Mouse (Mus musculus) heart, embryonic 14.5 days (tissue): ENCODE data around the gene Nxn. TPM values are rescaled to one million over a fixed set of nuclear protein-coding genes. Genes with fewer than 3 reads are reported as not detected.

Experiments
- ATAC-seq: fragments of 200-750 bp; cut with Nextera tagmentation; 2 replicates; pipeline ENCODE4 v1.8.0; 2017; ENCODE audit warnings: low read depth, moderate TSS enrichment; ENCODE audit not compliant: insufficient number of reproducible peaks, insufficient read depth, low FRiP score
- H3K27ac ChIP-seq, 2 experiments: fragments of 200-500 bp in 1 of 2; fragments of 300-500 bp in 1 of 2; sonication (generic) in 1 of 2; replicated peaks in 1 of 2; 2 replicates each; pipeline ENCODE4 v1.5.1; 2012 to 2014; ENCODE audit warnings: low read depth in 2 of 2, low read length in 2 of 2, control low read depth in 1 of 2, mild to moderate bottlenecking in 1 of 2, mixed read lengths in 1 of 2; ENCODE audit not compliant: control insufficient read depth in 1 of 2, insufficient read depth in 1 of 2
- H3K27me3 ChIP-seq: fragments of 300-500 bp; sonication (generic); 2 replicates; pipeline ENCODE4 v1.6.1; 2014; ENCODE audit warnings: mild to moderate bottlenecking, low read length, control low read depth; ENCODE audit not compliant: control insufficient read depth, insufficient read depth
- H3K36me3 ChIP-seq: fragments of 300-500 bp; sonication (generic); 2 replicates; pipeline ENCODE4 v1.6.1; 2014; ENCODE audit warnings: mild to moderate bottlenecking, control low read depth, low read length, mixed read lengths; ENCODE audit not compliant: control insufficient read depth, insufficient read depth
- H3K4me1 ChIP-seq, 2 experiments: fragments of 200-500 bp in 1 of 2; fragments of 300-500 bp in 1 of 2; sonication (generic) in 1 of 2; 2 replicates each; pipeline ENCODE4 v1.6.1; 2012 to 2014; ENCODE audit warnings: low read length in 2 of 2, control low read depth in 1 of 2, mixed read lengths in 1 of 2; ENCODE audit not compliant: control insufficient read depth in 2 of 2, insufficient read depth in 2 of 2
- H3K4me2 ChIP-seq: fragments of 300-500 bp; sonication (generic); 2 replicates; pipeline ENCODE4 v1.6.1; 2014; ENCODE audit warnings: mild to moderate bottlenecking, low read length
- H3K4me3 ChIP-seq, 2 experiments: fragments of 200-500 bp in 1 of 2; fragments of 300-500 bp in 1 of 2; sonication (generic) in 1 of 2; 2 replicates each; pipeline ENCODE4 v1.5.1; 2012 to 2014; ENCODE audit warnings: low read length in 2 of 2, mild to moderate bottlenecking in 2 of 2, control low read depth in 1 of 2, low read depth in 1 of 2, moderate library complexity in 1 of 2; ENCODE audit not compliant: control insufficient read depth in 1 of 2, insufficient read depth in 1 of 2
- H3K9ac ChIP-seq: fragments of 300-500 bp; sonication (generic); 2 replicates; pipeline ENCODE4 v1.6.1; 2014; ENCODE audit warnings: mild to moderate bottlenecking, low read length
- H3K9me3 ChIP-seq: fragments of 300-500 bp; sonication (generic); 2 replicates; pipeline ENCODE4 v1.6.1; 2016; ENCODE audit warnings: low read length, control low read depth; ENCODE audit not compliant: control insufficient read depth
- WGBS: fragments of 180-500 bp; shearing (Covaris S2); extraction: QIAGEN DNeasy Blood & Tissue Kit; methylation state at CpG from one replicate; pipeline ENCODE4 v1.1.7; 2014; 5-methylcytosine and 5-hydroxymethylcytosine counted together
- polyA plus RNA-seq: library from polyadenylated mRNA; unstranded; fragments of >200 nt; fragmentation: Nextera tagmentation; extraction: Ambion mirVana; gene quantifications from 2 replicates; pipeline ENCODE4 v1.2.1, GENCODE M21; 2014

The Nxn gene
- polyA plus RNA-seq, 1 experiment from 2014 or later = 26.8 TPM

GRCm38 (mm10) chr11:76385746-76386145 is 13.2 kb downstream of the Nxn start:
- Histone ChIP-seq H3K4me1 (peaks cover 4 to 12% of the 10 kb centered on the region in 2 experiments; a peak in 2 of 4 replicates), H3K9me3 (0 out of 2 replicates have a peak, but pooled peaks cover 4% of the 10 kb centered on the region), H3K36me3 (no peaks in the 10 kb centered on the region), H3K9ac (no peak overlapping the region), H3K4me3 (no peak overlapping the region), H3K27me3 (no peaks in the 10 kb centered on the region), H3K27ac (no peak overlapping the region), H3K4me2 (no peak overlapping the region)
- 64% methylated on average over 3 of the region's 3 CpGs for WGBS
- ATAC-seq = no peak

GRCm38 (mm10) chr11:76385017-76385416 is 13.9 kb downstream of the Nxn start:
- Histone ChIP-seq H3K4me1 (peaks cover 10 to 18% of the 10 kb centered on the region in 2 experiments), H3K9me3 (0 out of 2 replicates have a peak, but pooled peaks cover 4% of the 10 kb centered on the region), H3K27ac (no peak overlapping the region), H3K9ac (no peak overlapping the region), H3K27me3 (no peaks in the 10 kb centered on the region), H3K4me3 (no peak overlapping the region), H3K36me3 (no peaks in the 10 kb centered on the region), H3K4me2 (no peak overlapping the region)
- 71% methylated on average over 4 of the region's 4 CpGs for WGBS
- ATAC-seq = no peak

- Histone ChIP-seq H3K36me3 (no peaks in the 10 kb centered on the region), H3K27ac (no peak overlapping the region), H3K9ac (no peak overlapping the region), H3K4me2 (no peak overlapping the region), H3K4me3 (no peak overlapping the region), H3K4me1 (peaks cover 14 to 25% of the 10 kb centered on the region in 2 experiments), H3K9me3 (0 out of 2 replicates have a peak, but pooled peaks cover 4% of the 10 kb centered on the region), H3K27me3 (no peaks in the 10 kb centered on the region)
- no peak for ATAC-seq
- 87% methylated on average over 5 of the region's 5 CpGs for WGBS
Observed at GRCm38 (mm10) chr11:76384307-76384706, 14.6 kb downstream of the Nxn start.

GRCm38 (mm10) chr11:76382711-76383324 is 16.1 kb downstream of the Nxn start:
- Histone ChIP-seq H3K4me3 (no peak overlapping the region), H3K9me3 (0 out of 2 replicates have a peak, but pooled peaks cover 4% of the 10 kb centered on the region), H3K27ac (no peak overlapping the region), H3K36me3 (no peaks in the 10 kb centered on the region), H3K27me3 (no peaks in the 10 kb centered on the region), H3K4me1 (peaks cover 14 to 23% of the 10 kb centered on the region in 2 experiments), H3K4me2 (no peak overlapping the region), H3K9ac (no peak overlapping the region)
- no peak for ATAC-seq
- WGBS = 80% methylated on average over 13 of the region's 13 CpGs

- Histone ChIP-seq H3K4me2 (no peak overlapping the region), H3K4me3 (no peak overlapping the region), H3K27me3 (no peaks in the 10 kb centered on the region), H3K36me3 (no peaks in the 10 kb centered on the region), H3K27ac (0 out of 4 replicates have a peak overlapping the region, but pooled peaks of 1 of the 2 experiments have one; percentile 68), H3K9me3 (no peaks in the 10 kb centered on the region), H3K9ac (no peak overlapping the region), H3K4me1 (peaks cover 14 to 23% of the 10 kb centered on the region in 2 experiments)
- no peak for ATAC-seq
- WGBS = 79% methylated on average over 15 of the region's 15 CpGs
Observed at GRCm38 (mm10) chr11:76381201-76381885, 17.6 kb downstream of the Nxn start.

GRCm38 (mm10) chr11:76379921-76380544 is 18.9 kb downstream of the Nxn start:
- Histone ChIP-seq H3K9me3 (no peaks in the 10 kb centered on the region), H3K4me3 (no peak overlapping the region), H3K27ac (peak overlapping the region; percentile 68 to 70), H3K9ac (peak overlapping the region; percentile 36; the same call in 1 of the 2 replicates), H3K4me1 (peaks cover 17 to 32% of the 10 kb centered on the region in 2 experiments), H3K36me3 (no peaks in the 10 kb centered on the region), H3K4me2 (peak overlapping the region; percentile 21; the same call in 1 of the 2 replicates), H3K27me3 (no peaks in the 10 kb centered on the region)
- peak; percentile 52; the same call in 1 of the 2 replicates for ATAC-seq
- 21% methylated on average over 11 of the region's 11 CpGs for WGBS

- Histone ChIP-seq H3K27ac (no peak overlapping the region), H3K9ac (no peak overlapping the region), H3K27me3 (no peaks in the 10 kb centered on the region), H3K9me3 (no peaks in the 10 kb centered on the region), H3K36me3 (no peaks in the 10 kb centered on the region), H3K4me2 (no peak overlapping the region), H3K4me3 (no peak overlapping the region), H3K4me1 (peaks cover 43 to 61% of the 10 kb centered on the region in 2 experiments)
- WGBS = 94% methylated on average over 3 of the region's 3 CpGs
- ATAC-seq = no peak
Observed at GRCm38 (mm10) chr11:76376425-76376824, 22.5 kb downstream of the Nxn start.
